Mouse (Mus musculus) hindbrain, embryonic 12.5 days (tissue): ENCODE data around the gene Ilk. TPM values are rescaled to one million over a fixed set of nuclear protein-coding genes. Genes with fewer than 3 reads are reported as not detected.
A peak's percentile ranks its signal among the peaks of the same experiment; 100 is the strongest.

Experiments
- ATAC-seq: fragments of 200-750 bp; cut with Nextera tagmentation; 2 replicates; pipeline ENCODE4 v1.8.0; 2017; ENCODE audit warnings: moderate TSS enrichment; ENCODE audit not compliant: low FRiP score
- H3K27ac ChIP-seq: fragments of 300-500 bp; sonication (generic); 2 replicates; pipeline ENCODE4 v1.5.1; 2016; ENCODE audit warnings: mild to moderate bottlenecking
- H3K27me3 ChIP-seq: fragments of 300-500 bp; sonication (generic); 2 replicates; pipeline ENCODE4 v1.6.1; 2016; ENCODE audit warnings: mild to moderate bottlenecking
- H3K36me3 ChIP-seq: fragments of 300-500 bp; sonication (generic); 2 replicates; pipeline ENCODE4 v1.6.1; 2016; ENCODE audit warnings: mild to moderate bottlenecking
- H3K4me1 ChIP-seq: fragments of 300-500 bp; sonication (generic); 2 replicates; pipeline ENCODE4 v1.6.1; 2016
- H3K4me2 ChIP-seq: fragments of 300-500 bp; sonication (generic); replicated peaks from 2 replicates; pipeline ENCODE4 v1.6.1; 2016; ENCODE audit warnings: mild to moderate bottlenecking
- H3K4me3 ChIP-seq: fragments of 300-500 bp; sonication (generic); 2 replicates; pipeline ENCODE4 v1.5.1; 2016; ENCODE audit warnings: mild to moderate bottlenecking
- H3K9ac ChIP-seq: fragments of 300-500 bp; sonication (generic); 2 replicates; pipeline ENCODE4 v1.6.1; 2016; ENCODE audit warnings: mild to moderate bottlenecking, moderate library complexity
- H3K9me3 ChIP-seq: fragments of 300-500 bp; sonication (generic); replicated peaks from 2 replicates; pipeline ENCODE4 v1.6.1; 2016; ENCODE audit warnings: mild to moderate bottlenecking
- WGBS: fragments of 180-500 bp; shearing (Covaris S2); methylation state at CpG from one replicate; pipeline ENCODE4 v1.1.7; 2016; 5-methylcytosine and 5-hydroxymethylcytosine counted together
- polyA plus RNA-seq: library from polyadenylated mRNA; unstranded; fragments of >200 nt; fragmentation: Nextera tagmentation; extraction: Ambion mirVana; gene quantifications from 2 replicates; pipeline ENCODE4 v1.2.1, GENCODE M21; 2016

The Ilk gene
- polyA plus RNA-seq, result 216 and 226 TPM in 2 replicates

GRCm38 (mm10) chr7:105736264-105736901, at the start of gene Ilk:
Gene Ilk (plus strand): TSS chr7:105736592.
- WGBS, result 0% methylated on average over 56 of the region's 62 CpGs
- no peaks in the 10 kb centered on the region for H3K27me3 ChIP-seq
- peaks cover 14% of the 10 kb centered on the region for H3K4me1 ChIP-seq
- H3K9me3 ChIP-seq, result no peaks in the 10 kb centered on the region
- peak within 1 kb of the TSS; percentile 77 for H3K9ac ChIP-seq
- peak; percentile 98 for ATAC-seq
- H3K27ac ChIP-seq, result peak within 1 kb of the TSS; percentile 83
- peaks cover 44% of the 10 kb centered on the region for H3K36me3 ChIP-seq
- H3K4me2 ChIP-seq, result peak within 1 kb of the TSS; percentile 89
- H3K4me3 ChIP-seq, result peak within 1 kb of the TSS; percentile 79

GRCm38 (mm10) chr7:105690875-105691274, 45.5 kb upstream of the Ilk start:
- Histone ChIP-seq H3K27me3 (no peaks in the 10 kb centered on the region), H3K4me3 (no peak overlapping the region), H3K36me3 (no peaks in the 10 kb centered on the region), H3K4me1 (no peaks in the 10 kb centered on the region), H3K9me3 (no peaks in the 10 kb centered on the region), H3K4me2 (no peak overlapping the region), H3K9ac (no peak overlapping the region), H3K27ac (no peak overlapping the region)
- no peak for ATAC-seq
- 88% methylated on average over 1 of the region's 1 CpGs for WGBS

- Histone ChIP-seq H3K27me3 (no peaks in the 10 kb centered on the region), H3K4me1 (no peaks in the 10 kb centered on the region), H3K9ac (no peak overlapping the region), H3K4me2 (no peak overlapping the region), H3K4me3 (no peak overlapping the region), H3K9me3 (no peaks in the 10 kb centered on the region), H3K36me3 (no peaks in the 10 kb centered on the region), H3K27ac (no peak overlapping the region)
- WGBS, result 85% methylated on average over 16 of the region's 16 CpGs
- no peak for ATAC-seq
Measured at GRCm38 (mm10) chr7:105703184-105703583, 33.2 kb upstream of the Ilk start.

- Histone ChIP-seq H3K36me3 (no peaks in the 10 kb centered on the region), H3K27ac (no peak overlapping the region), H3K4me1 (no peaks in the 10 kb centered on the region), H3K4me2 (no peak overlapping the region), H3K9me3 (no peaks in the 10 kb centered on the region), H3K27me3 (no peaks in the 10 kb centered on the region), H3K4me3 (no peak overlapping the region), H3K9ac (no peak overlapping the region)
- no peak for ATAC-seq
- WGBS, result 89% methylated on average over 4 of the region's 4 CpGs
Measured at GRCm38 (mm10) chr7:105703816-105704215, 32.6 kb upstream of the Ilk start.

GRCm38 (mm10) chr7:105708733-105709132, 27.7 kb upstream of the Ilk start:
- Histone ChIP-seq H3K27me3 (no peaks in the 10 kb centered on the region), H3K9ac (no peak overlapping the region), H3K9me3 (no peaks in the 10 kb centered on the region), H3K4me1 (no peaks in the 10 kb centered on the region), H3K36me3 (no peaks in the 10 kb centered on the region), H3K27ac (no peak overlapping the region), H3K4me3 (no peak overlapping the region), H3K4me2 (no peak overlapping the region)
- 87% methylated on average over 5 of the region's 5 CpGs for WGBS
- ATAC-seq, result no peak

DNA sequence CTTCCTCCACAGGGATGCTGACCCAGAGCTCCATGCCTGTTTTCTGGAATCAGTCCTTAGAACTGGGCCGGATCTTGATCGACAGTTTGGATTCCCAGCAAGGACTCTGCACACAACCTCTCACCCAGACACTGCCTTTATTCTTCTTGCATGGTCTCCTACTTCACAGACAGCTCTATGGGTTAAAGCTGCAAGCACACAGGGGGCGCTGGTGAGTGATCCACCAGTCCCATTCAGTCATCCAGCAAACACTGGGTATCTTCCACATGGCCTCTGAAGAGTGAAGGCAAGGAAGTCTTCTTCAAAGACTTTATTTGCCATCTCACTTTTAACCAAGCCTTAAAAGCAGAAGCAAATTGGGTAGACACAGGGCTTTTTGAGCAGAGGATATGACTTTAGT, 21.0 kb upstream of the Ilk start:
- Histone ChIP-seq H3K27ac (no peak overlapping the region), H3K36me3 (no peaks in the 10 kb centered on the region), H3K27me3 (no peaks in the 10 kb centered on the region), H3K9me3 (no peaks in the 10 kb centered on the region), H3K4me1 (no peaks in the 10 kb centered on the region), H3K4me2 (no peak overlapping the region), H3K9ac (no peak overlapping the region), H3K4me3 (no peak overlapping the region)
- ATAC-seq, result no peak
- 68% methylated on average over 3 of the region's 3 CpGs for WGBS

DNA sequence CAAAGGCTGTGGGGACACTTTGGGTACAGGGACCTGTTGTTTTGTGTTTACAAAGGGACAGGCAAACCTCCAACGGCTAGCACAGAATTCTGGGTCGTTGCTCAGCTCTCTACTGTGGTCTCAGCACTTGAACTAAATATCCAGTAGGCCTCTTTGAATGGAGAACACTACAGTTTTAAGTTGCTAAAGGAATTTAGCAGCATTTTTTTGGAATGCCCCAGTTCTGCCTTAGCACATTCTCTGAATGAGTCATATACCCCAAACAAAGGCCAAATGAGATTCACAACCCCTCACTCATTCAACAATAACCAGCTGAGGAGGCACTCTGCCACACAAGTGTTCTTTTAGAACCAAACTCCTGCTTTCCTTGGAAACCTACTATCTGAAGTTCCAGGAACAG, 14.5 kb upstream of the Ilk start:
- Histone ChIP-seq H3K36me3 (no peaks in the 10 kb centered on the region), H3K4me1 (no peaks in the 10 kb centered on the region), H3K4me2 (no peak overlapping the region), H3K9me3 (no peaks in the 10 kb centered on the region), H3K4me3 (no peak overlapping the region), H3K27ac (no peak overlapping the region), H3K27me3 (no peaks in the 10 kb centered on the region), H3K9ac (no peak overlapping the region)
- no peak for ATAC-seq
- 84% methylated on average over 2 of the region's 2 CpGs for WGBS

DNA sequence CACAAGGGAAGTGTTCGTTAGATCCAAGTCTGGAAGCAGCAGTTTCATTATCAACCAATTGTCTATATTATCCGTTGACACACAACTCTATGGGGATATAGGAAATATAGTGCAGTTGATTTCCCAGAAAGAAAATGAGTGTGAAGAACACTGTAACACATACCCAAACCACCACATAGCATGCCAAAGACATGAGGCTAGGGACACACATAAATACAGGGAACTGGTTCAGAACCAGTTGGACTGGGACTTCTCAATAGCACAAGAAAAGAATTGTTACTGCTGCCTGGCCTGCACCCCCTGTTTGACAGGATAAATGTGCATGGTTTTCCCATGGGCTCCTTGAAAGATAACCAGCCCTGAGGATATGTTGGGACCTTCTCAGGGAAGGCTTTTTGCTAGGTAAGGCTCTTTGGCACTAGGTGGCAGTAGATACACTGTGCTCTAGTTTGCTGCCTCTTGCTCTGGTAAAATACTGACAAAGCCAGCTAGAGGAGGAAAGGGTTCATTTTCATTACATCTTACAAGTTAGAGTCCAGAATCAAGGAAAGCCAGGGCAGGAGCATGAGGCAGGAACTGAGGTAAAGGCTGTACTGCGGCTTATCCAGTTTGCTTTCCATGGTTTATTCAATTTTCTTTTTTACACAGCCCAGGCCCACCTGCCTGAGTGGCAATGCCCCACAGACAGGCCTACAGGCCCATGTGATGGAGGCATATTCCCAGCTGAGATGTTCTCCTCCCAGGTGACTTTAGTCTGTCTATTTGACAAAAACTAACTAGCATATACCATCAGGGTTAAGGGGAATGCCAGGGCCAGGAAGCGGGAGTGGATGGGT, 10.0 kb upstream of the Ilk start:
- no peaks in the 10 kb centered on the region for H3K27me3 ChIP-seq
- ATAC-seq, result peak; percentile 84
- no peaks in the 10 kb centered on the region for H3K4me1 ChIP-seq
- H3K9me3 ChIP-seq, result no peaks in the 10 kb centered on the region
- WGBS, result 88% methylated on average over 4 of the region's 4 CpGs
- no peak overlapping the region for H3K4me2 ChIP-seq
- H3K9ac ChIP-seq, result 0 out of 2 replicates have a peak overlapping the region, but pooled peaks have one; percentile 19
- no peak overlapping the region for H3K27ac ChIP-seq
- peaks cover 19% of the 10 kb centered on the region for H3K36me3 ChIP-seq
- H3K4me3 ChIP-seq, result no peak overlapping the region

DNA sequence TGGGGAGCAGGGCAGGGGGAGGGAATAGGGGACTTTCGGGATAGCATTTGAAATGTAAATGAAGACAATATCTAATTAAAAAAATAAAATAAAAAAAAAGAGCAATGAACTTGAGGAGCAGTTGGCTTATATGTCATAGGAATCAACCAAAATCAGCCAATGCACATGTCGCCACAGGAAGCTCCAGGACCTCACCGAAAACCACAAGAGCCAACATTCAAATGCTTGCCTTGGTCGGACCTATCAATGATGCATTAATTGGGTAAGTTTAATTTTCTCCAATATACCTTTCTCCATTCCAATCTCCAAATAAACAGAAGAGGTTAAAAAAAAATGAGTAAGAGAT, 9.4 kb upstream of the Ilk start:
- H3K36me3 ChIP-seq, result peaks cover 24% of the 10 kb centered on the region
- no peak overlapping the region for H3K27ac ChIP-seq
- no peak for ATAC-seq
- no peaks in the 10 kb centered on the region for H3K27me3 ChIP-seq
- no peak overlapping the region for H3K9ac ChIP-seq
- no peak overlapping the region for H3K4me2 ChIP-seq
- H3K4me1 ChIP-seq, result no peaks in the 10 kb centered on the region
- H3K4me3 ChIP-seq, result no peak overlapping the region
- no peaks in the 10 kb centered on the region for H3K9me3 ChIP-seq
- WGBS, result 93% methylated on average over 4 of the region's 4 CpGs

DNA sequence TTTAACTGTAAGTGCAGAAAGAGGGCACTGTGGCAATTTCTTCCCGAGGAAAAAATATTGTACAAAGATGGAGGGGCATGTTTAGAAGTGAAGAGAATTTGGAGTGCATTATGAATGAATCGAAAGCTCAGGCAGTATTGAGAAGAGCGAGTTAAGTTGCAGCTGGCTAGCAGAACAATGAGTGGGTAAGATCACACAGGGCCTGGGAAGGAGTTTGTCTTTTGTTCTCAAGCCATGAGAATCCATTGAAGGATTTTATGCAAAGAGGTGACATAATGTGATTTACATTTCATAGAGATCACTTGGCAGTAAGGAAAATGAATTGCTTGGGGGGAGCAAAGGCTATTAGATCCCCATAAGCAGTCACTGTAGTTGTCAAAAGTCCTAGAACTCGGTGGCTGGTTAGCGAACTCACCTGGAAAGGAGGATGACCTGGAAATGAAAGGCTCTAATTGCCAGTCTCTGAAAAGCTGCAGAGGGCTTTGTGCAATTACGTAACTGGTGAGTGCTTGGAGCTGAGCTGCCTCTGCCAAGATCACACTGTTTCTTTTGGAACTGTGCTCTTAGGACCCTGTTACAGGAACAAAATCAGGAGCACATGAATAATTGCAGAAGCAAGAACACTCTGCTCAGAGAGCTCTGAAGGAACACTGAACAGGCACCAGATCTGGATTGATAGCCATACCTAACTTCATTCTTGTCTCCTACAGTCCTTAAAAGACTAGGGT, 7.5 kb upstream of the Ilk start:
- no peaks in the 10 kb centered on the region for H3K27me3 ChIP-seq
- no peak overlapping the region for H3K27ac ChIP-seq

DNA sequence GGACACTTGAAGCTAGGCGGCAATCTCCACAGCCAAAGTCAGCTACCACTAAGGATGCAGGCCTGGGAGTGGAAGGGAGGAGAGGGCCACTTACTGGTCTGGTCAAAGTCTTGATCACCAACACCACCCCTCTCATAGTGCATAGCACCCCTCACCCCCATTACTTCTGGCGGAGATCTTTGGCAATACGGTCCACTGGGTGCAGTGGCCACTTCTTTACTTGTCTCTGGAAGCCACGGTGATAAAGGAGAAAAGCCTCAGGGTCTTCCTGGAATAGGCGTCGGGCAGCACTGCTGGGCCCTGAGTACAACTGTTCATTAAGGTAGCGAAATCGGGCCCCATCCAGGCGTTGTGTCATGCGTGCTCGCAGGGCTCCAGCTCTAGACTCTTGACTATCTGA, 2.6 kb upstream of the Ilk start:
- H3K36me3 ChIP-seq, result peaks cover 51% of the 10 kb centered on the region

More for the DNA sequence above, 7.5 kb upstream of the Ilk start:
- Histone ChIP-seq H3K9ac (no peak overlapping the region), H3K9me3 (no peaks in the 10 kb centered on the region), H3K4me3 (no peak overlapping the region), H3K4me1 (no peaks in the 10 kb centered on the region), H3K4me2 (no peak overlapping the region), H3K36me3 (peaks cover 44% of the 10 kb centered on the region)
- ATAC-seq, result no peak
- 68% methylated on average over 6 of the region's 6 CpGs for WGBS

DNA sequence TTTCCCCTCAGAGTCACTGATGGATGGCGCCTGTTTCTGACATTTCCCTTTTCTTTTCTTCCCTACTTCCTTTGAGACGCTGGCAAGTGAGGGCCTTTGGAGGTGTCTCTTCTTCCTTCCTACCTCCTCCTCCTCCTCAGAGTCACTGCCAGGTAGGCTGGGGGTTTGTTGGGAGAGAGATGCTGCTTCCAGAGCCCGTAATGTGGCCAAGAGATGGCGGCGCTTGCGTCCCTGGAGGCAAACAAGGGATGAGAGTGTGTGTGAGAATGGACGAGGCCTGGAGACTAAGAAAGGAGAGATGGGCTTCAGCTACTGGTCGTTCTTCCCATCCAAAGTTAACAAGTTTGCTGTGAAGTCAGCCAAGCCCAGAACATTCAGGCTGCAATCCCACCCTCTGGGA, 1.6 kb upstream of the Ilk start:
- 86% methylated on average over 8 of the region's 8 CpGs for WGBS
- no peak overlapping the region for H3K27ac ChIP-seq
- H3K9ac ChIP-seq, result no peak overlapping the region
- no peaks in the 10 kb centered on the region for H3K9me3 ChIP-seq
- no peak for ATAC-seq
- H3K36me3 ChIP-seq, result peaks cover 46% of the 10 kb centered on the region
- no peak overlapping the region for H3K4me3 ChIP-seq
- H3K4me2 ChIP-seq, result no peak overlapping the region
- H3K4me1 ChIP-seq, result peaks cover 14% of the 10 kb centered on the region
- no peaks in the 10 kb centered on the region for H3K27me3 ChIP-seq

More for the DNA sequence above, 2.6 kb upstream of the Ilk start:
- Histone ChIP-seq H3K27me3 (no peaks in the 10 kb centered on the region), H3K4me2 (no peak overlapping the region), H3K9ac (no peak overlapping the region), H3K9me3 (no peaks in the 10 kb centered on the region), H3K4me3 (no peak overlapping the region), H3K27ac (no peak overlapping the region), H3K4me1 (peaks cover 14% of the 10 kb centered on the region)
- WGBS, result 93% methylated on average over 11 of the region's 11 CpGs
- no peak for ATAC-seq
